Mouse (Mus musculus) embryonic fibroblast, embryonic 13.5 days (primary cell): ENCODE data around the gene B3gnt3.

Source experiments
- CTCF ChIP-seq: IDR thresholded peaks from 2 replicates; pipeline ENCODE4 v1.5.1; 2011; ENCODE audit warnings: mild to moderate bottlenecking, control low read depth, low read length, moderate library complexity, borderline replicate concordance; ENCODE audit not compliant: insufficient read depth
- POLR2A ChIP-seq: IDR thresholded peaks from 2 replicates; pipeline ENCODE4 v1.6.1; 2011; ENCODE audit warnings: low read depth, mild to moderate bottlenecking, control low read depth, low read length, moderate library complexity

DNA sequence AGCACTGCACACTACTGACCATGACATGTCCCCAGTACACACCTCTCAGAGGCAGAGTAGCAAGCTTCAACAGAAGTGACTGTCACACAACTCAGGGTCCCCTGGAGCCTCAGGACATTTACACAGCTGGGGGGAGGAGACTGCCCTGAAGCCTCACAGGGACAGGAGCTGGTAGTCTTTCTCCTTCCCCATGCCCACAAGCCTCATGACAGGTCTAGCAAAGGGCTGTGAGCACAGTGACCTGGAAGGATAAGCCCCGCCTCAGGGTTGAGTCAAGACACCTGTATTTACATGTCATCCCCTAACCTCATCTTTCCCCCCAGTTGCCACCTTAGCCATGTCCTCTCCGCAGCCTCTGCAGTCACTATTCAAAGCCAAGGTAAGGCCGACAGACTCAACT, 39.6 kb upstream of the B3gnt3 start:
- TF ChIP-seq POLR2A (no peak), CTCF (no peak)
